Mouse (Mus musculus): Measurements from ENCODE around the gene Scrn2.
A peak's percentile ranks its signal among the peaks of the same experiment; 100 is the strongest.

Scrn2 gene

DNA sequence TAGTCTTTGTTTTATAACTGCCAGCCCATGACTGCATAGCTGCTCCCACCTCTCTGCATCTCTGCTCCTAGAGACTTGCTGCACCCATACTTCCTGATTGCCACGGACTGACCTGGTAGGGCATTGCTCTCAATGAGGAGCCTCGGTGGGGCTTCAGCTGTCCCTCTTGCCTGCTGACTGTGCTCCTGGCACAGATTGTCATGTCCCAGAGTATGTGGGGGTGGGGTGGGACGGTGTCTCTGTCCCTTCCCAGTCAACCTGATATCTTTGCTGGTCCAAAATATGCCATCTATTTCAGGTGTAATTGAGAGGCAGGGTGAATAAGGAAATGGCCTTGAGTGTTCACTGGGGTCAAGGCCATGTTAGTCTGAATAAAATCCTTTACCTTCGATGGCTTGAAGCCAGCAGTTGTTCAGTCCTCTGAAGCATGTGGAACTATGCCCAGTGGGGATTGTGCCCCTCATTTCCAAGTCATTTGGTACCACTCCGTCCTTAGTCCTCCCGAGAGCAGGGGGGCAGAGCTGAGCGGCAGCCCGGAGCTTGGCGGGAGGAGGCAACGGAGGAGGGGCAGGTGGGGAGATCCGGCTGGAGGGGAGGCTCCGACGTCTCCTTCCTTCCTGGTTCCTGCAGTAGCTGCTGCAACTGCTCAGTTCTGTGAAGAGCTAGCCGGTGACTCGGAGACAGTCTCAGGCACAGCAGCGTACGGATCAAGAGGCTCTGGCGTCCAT, 20.6 kb downstream of the Scrn2 start, which contains the start of gene Osbpl7:
TSS of gene Osbpl7 (plus strand) at position 413 of the 728 bp plus-strand sequence.
- peak; percentile 72 to 79 for DNase-seq (ENCODE audit: low spot score in 2 of 2)

DNA sequence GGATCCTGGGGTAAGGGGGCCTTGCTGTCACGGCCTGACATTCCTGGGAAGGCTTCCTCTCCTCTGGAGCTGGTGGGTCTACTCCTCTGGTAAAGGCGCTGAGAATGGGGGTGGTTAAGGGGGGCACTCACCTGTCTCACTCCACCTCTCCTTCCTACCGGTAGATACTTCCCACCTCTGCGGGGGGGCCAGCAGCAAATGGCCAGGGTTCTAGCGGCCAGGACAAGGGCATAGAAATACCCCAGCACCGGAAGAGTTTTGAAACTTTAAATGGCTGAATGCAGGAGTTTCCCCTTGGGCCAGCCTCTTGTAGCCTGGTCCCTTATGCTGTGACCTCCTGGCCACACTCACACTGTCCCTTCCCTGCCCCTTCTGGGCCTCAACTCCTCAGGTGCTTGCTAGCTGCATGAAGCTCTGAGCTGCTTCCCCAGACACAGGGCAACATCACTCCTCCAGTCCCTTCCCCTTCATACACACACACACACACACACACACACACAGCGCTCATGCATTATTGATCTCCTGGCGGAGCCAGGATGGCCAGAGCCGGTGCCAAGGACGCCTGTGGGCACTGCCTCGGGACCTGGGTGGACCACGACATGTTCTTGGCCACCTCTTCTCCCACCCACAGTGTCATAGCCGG, 21.3 kb downstream of the Scrn2 start:
- no peak for DNase-seq (ENCODE audit: low spot score in 2 of 2)

DNA sequence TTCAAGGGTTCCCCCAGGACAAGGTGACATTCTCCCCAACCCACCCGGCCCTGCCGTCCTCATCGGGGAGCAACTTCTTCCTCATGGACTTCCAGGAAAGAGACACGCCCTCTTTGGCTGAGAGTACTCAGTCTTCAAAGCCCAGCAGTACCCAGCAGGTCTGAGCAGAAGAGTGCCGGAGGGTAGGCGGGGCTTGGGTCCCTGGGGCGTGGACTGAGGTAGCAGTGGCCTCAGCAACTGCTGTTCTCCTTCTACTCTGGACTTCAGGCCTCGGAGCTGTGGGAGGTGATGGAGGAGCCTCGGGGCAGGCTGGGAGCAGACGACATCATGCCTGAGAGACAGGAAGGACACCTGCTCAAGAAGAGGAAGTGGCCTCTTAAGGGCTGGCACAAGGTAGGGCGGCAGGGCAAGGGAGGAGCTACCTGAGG, 22.5 kb downstream of the Scrn2 start:
- DNase-seq (ENCODE audit: low spot score in 2 of 2), result no peak

- DNase-seq (ENCODE audit: low spot score in 2 of 2), result no peak
These were observed 33.7 kb downstream of the Scrn2 start for GRCm38 (mm10) chr11:97063274-97063920.

DNA sequence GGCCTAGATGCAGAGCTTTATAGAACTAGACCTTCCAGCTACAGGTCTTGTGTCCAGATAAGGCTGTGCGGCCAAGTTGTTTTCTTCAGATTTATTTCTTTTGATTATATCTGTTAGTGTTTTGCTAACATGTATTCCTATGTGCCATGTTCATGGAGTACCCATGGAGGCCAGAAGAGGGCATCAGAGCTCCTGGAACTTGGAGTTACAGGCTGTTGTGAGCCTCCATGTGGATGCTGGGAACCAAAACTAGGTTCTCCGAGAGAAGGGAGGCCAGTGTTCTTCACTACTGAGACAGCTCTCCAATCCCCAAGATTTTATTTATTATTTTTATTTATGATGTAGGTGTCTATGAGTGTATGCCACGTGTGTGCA, 34.2 kb downstream of the Scrn2 start:
- no peak for DNase-seq (ENCODE audit: low spot score in 2 of 2)

- DNase-seq (ENCODE audit: low spot score in 2 of 2), result no peak
These were observed 36.0 kb downstream of the Scrn2 start for GRCm38 (mm10) chr11:97065538-97066295.

GRCm38 (mm10) chr11:97066656-97067360, 37.1 kb downstream of the Scrn2 start:
- DNase-seq (ENCODE audit: low spot score in 2 of 2), result no peak

DNA sequence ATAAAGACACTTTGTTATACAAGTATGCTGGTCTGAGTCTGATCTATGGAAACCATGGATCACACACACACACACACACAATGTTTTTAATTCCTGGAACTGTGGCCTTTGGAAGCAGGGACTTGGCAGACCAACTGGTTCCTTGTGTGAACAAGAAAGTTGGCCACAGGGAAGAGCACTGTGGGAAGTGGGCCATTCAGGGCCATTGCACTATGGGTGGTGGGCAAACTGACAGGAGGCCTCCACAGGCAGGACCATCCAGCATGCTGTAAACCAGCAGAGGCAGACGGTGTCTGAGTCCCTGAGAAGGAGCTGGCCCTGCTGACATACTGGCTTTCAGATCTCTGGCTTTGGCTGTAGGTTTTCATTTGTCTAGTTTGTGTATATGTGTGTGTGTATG, 39.6 kb downstream of the Scrn2 start:
- DNase-seq (ENCODE audit: low spot score in 2 of 2), result no peak

DNA sequence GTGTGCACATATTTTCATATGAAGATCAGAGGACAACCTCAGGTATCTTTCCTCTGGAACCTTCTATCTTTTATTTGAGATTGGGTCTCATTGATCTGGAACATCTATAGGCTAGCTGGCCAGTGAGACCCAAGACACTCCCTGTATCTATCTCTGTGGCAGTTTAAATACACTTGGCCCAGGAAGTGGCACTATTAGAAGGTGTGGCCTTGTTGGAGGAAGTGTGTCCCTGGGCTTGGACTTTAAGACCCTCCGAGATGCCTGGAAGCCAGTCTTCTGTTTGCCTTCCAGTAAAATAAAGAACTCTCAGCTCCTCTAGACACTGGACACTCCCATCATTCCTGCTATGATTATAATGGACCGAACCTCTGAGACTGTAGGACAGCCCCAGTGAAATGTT, 40.0 kb downstream of the Scrn2 start:
- no peak for DNase-seq (ENCODE audit: low spot score in 2 of 2)

GRCm38 (mm10) chr11:97071129-97071528, 41.4 kb downstream of the Scrn2 start:
- DNase-seq (ENCODE audit: low spot score in 2 of 2), result no peak

DNA sequence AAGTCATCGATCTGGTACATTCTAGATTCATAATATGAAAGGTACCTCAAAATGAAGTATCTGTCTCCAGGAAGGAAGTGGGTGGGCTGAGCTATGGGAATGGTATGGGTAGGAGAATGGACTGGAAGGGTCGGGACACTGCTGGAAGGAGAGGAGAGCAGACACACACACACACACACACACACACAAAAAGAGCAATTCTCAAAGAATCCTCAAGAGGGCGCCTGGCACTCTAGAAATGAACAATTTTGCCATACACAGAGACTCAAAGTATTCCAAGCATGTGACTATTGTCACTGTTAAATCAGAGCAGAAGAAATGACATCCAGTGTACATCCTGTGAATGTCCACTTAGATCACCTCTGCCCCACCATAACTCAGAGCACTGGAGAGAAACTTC, 42.8 kb downstream of the Scrn2 start:
- no peak for DNase-seq (ENCODE audit: low spot score in 2 of 2)

GRCm38 (mm10) chr11:97074235-97074634, 44.5 kb downstream of the Scrn2 start:
- no peak for DNase-seq (ENCODE audit: low spot score in 2 of 2)

DNA sequence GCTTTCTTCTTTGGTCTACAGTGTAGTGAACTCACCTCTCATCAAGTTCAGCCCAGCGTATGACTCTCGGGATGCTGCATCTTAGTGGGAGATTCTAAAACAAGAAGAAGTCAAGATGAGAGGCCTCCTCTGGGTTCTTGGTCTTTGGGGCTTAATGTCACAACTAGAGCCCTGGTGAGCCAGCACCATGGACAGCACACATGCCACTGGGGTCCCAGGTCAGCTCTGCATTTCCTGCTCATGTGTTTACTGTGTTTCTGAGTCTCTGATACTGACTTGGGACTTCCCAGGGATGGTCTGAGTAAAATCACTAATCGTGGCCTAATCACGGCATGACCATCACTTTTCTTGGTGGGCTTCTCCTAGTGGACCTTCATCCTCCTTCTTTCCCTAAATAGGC, 49.0 kb downstream of the Scrn2 start:
- DNase-seq (ENCODE audit: low spot score in 2 of 2), result no peak

GRCm38 (mm10) chr11:97080291-97080690, 50.6 kb downstream of the Scrn2 start:
- no peak for DNase-seq (ENCODE audit: low spot score in 2 of 2)

DNA sequence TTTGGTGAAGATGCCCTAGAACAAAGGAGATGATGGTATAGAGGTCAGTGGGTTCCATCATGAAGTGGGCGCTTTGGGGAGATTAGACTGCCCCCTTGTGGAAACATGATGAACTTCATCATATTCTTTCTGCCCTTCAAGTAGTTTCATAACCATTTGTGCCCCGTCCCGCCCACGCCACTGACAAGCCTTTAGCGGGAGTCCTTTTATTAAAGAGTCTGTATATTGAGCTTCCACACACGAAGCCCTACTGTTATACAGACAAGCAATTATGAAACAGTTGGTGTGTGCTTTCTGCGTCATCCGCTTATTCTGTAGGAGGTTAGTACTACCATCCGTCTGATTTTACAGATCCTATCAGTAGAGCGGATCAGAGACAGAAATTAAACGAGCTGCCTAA, 53.2 kb downstream of the Scrn2 start:
- DNase-seq (ENCODE audit: low spot score in 2 of 2), result no peak

Data from urinary bladder, postnatal 4 days (tissue).